Mouse (Mus musculus) left cerebral cortex, postnatal 36 days (tissue): ENCODE data around the gene Gm3005. TPM values are rescaled to one million over a fixed set of nuclear protein-coding genes. Genes with fewer than 3 reads are reported as not detected.
"Not testable (repeated sequence)": the region's sequence is repeated elsewhere in the genome, so short reads cannot be mapped to it uniquely, and the experiment has no call there.

Source experiments
- DNase-seq, 2 experiments: peaks; one replicate each; pipeline ENCODE4 v3.0.0; 2021 to 2022; ENCODE audit warnings: low spot score in 2 of 2, mixed read lengths in 1 of 2
- intact Hi-C: fragments of 180-260 bp; cut with DNase I; formaldehyde crosslinking; loops from one replicate; pipeline ENCODE4 v1.15.1; 2025
- total RNA-seq, 2 experiments: library from RNA; stranded (reverse); gene quantifications; 2 replicates each; pipeline ENCODE4 v1.2.3; 2021

Gene Gm3005
- not detected for total RNA-seq

GRCm38 (mm10) chr14:3427803-3428202 is at the start of gene Gm3005:
Gene Gm3005 (plus strand): TSS chr14:3428103.
- DNase-seq: not testable (repeated sequence)

GRCm38 (mm10) chr14:3394793-3395192 is 33.1 kb upstream of the Gm3005 start, which contains the start of gene Gm10413:
Gene Gm10413 (plus strand): TSS chr14:3395093.
- intact Hi-C loops, DNase-seq: not testable (repeated sequence)

More at GRCm38 (mm10) chr14:3427803-3428202, at the start of gene Gm3005:
- intact Hi-C loops: not testable (repeated sequence)

- not testable (repeated sequence) for DNase-seq
Measured at GRCm38 (mm10) chr14:3412314-3412713, 15.6 kb upstream of the Gm3005 start, which contains the start of gene Gm10409. Gene Gm10409 (plus strand): TSS chr14:3412614.

GRCm38 (mm10) chr14:3449079-3449478 is 21.2 kb downstream of the Gm3005 start, which contains the start of gene Gm10408:
Gene Gm10408 (plus strand): TSS chr14:3449379.
- intact Hi-C loops: not testable (repeated sequence)

More at GRCm38 (mm10) chr14:3412314-3412713, 15.6 kb upstream of the Gm3005 start, which contains the start of gene Gm10409:
- intact Hi-C loops: not testable (repeated sequence)

GRCm38 (mm10) chr14:3634212-3634611 is 206.3 kb downstream of the Gm3005 start, which contains the start of gene Gm3012:
Gene Gm3012 (plus strand): TSS chr14:3634512.
- DNase-seq, intact Hi-C loops: not testable (repeated sequence)

More at GRCm38 (mm10) chr14:3449079-3449478, 21.2 kb downstream of the Gm3005 start, which contains the start of gene Gm10408:
- DNase-seq: not testable (repeated sequence)

Other genes with a start within 250 kb of the Gm3005 start
- not detected for gene Gm5795, start 239.8 kb upstream of the Gm3005 start, total RNA-seq
- gene D830030K20Rik, start 219.6 kb upstream of the Gm3005 start, total RNA-seq: 1 to 10 TPM; 5.3 to 5.4 TPM
- gene Gm2956, start 95.5 kb upstream of the Gm3005 start, total RNA-seq: under 1 TPM in 1 of 2 experiments, not detected in 1; 0.36 TPM
- not detected for gene Gm10413, start 33.0 kb upstream of the Gm3005 start, total RNA-seq
- gene Gm10409, start 15.5 kb upstream of the Gm3005 start, total RNA-seq: 1 to 10 TPM; 1.8 to 2.6 TPM
- gene Gm10408, start 21.3 kb downstream of the Gm3005 start, total RNA-seq: not detected
- not detected for gene Gm3012, start 206.4 kb downstream of the Gm3005 start, total RNA-seq
- gene Gm3020, start 223.9 kb downstream of the Gm3005 start, total RNA-seq: 1 to 10 TPM; 1.8 to 2.6 TPM